Mouse (Mus musculus): ENCODE results near the gene Samhd1.

DNA sequence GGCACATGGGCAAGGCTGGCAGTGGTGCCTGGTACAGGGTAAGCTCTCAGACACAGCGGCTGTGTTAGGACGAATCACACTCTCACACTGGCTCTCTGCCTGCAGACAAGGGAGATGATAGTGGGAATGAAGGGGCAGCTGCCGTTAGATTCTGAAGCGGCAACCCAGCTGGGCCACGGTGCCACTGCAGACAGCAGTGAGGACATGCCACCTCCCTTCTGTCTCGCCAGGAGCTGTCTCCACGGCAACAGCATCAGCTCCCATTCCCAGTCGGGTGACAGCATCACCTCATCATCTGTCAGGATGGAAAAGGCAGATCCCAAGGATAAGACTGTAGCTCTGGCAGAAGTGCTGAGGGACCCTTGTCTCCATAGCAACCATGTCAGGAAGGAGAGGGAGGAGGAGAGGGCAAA, 85.2 kb downstream of the Samhd1 start:
- no peak for TF ChIP-seq CTCF (IDR thresholded peaks at IDR 0.05; ENCODE audit: low read depth)
- TF ChIP-seq EP300 (IDR thresholded peaks at IDR 0.05; ENCODE audit: low read depth), result no peak

Measured in heart, postnatal 0 days (tissue).